Mouse (Mus musculus) T-helper 17 cell (primary cell): ENCODE results near the gene Gm28171.
"Not testable (repeated sequence)": the region's sequence is repeated elsewhere in the genome, so short reads cannot be mapped to it uniquely, and the experiment has no call there.

Experiments used
- in situ Hi-C, 2 experiments: fragments of 300-600 bp; cut with MboI, MseI; formaldehyde crosslinking; loops; 1 replicate in 1 of 2; 2 replicates in 1 of 2; pipeline ENCODE4 v1.15.1; 2025; ENCODE audit warnings: high pct_unique_total_duplicates in 2 of 2

Gene Gm28171

GRCm38 (mm10) chrY:5793095-5793494 is at the start of gene Gm28171:
Gene Gm28171 (plus strand): TSS chrY:5793395.
- in situ Hi-C loops: not testable (repeated sequence)
